Mouse (Mus musculus): ENCODE measurements at regions not wholly inside any gene's neighbourhood (a gene's known extent, or its start where the extent isn't known, plus 50 kb on each side); places are given as distances from the start of the nearest gene placed in this dataset.

DNA sequence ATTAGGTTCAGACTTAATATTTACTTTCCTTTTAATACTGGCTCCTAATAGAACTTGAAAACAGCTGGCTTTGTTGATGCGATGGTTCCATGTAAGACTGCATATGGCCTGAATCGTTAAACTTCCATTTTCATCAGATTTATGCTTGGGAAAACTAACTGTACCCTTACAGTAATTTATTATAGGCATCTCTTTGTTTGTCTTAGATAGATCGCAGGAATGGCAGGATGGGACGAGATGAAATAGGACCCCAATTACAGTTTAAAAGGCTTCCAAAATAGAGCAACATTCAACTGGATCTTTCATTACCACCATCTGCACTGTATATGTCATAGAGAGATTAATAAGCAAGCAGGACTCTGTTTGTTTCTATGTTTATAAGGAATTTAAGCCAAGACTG, 335.3 kb downstream of the Fat4 start:
- H3K4me3 ChIP-seq (ENCODE audit: control insufficient read depth, low read depth, low read length), result no peak overlapping the region
- no peak overlapping the region for H3K27ac ChIP-seq (ENCODE audit: control insufficient read depth, insufficient read depth, low read depth, low read length)
- H3K4me1 ChIP-seq (ENCODE audit: control insufficient read depth, insufficient read depth, low read length), result 0 out of 2 replicates have a peak, but pooled peaks cover 3% of the 10 kb centered on the region
- no peak for TF ChIP-seq POLR2A (IDR thresholded peaks at IDR 0.05; ENCODE audit: control insufficient read depth, low read depth, low read length)
- no peak for TF ChIP-seq CTCF (IDR thresholded peaks at IDR 0.05; ENCODE audit: control insufficient read depth, insufficient read depth, insufficient replicate concordance, low read depth, low read length)
- H3K36me3 ChIP-seq (ENCODE audit: control insufficient read depth, insufficient read depth, low read length), result no peaks in the 10 kb centered on the region
- H3K27me3 ChIP-seq (ENCODE audit: control insufficient read depth, insufficient read depth, low read length), result no peaks in the 10 kb centered on the region

- Histone ChIP-seq H3K27ac (ENCODE audit: control insufficient read depth, insufficient read depth, low read depth, low read length) (no peak overlapping the region), H3K27me3 (ENCODE audit: control insufficient read depth, insufficient read depth, low read length) (no peaks in the 10 kb centered on the region), H3K4me1 (ENCODE audit: control insufficient read depth, insufficient read depth, low read length) (no peaks in the 10 kb centered on the region), H3K36me3 (ENCODE audit: control insufficient read depth, insufficient read depth, low read length) (no peaks in the 10 kb centered on the region), H3K4me3 (ENCODE audit: control insufficient read depth, low read depth, low read length) (no peak overlapping the region)
- TF ChIP-seq CTCF (IDR thresholded peaks at IDR 0.05; ENCODE audit: control insufficient read depth, insufficient read depth, insufficient replicate concordance, low read depth, low read length) (no peak), POLR2A (IDR thresholded peaks at IDR 0.05; ENCODE audit: control insufficient read depth, low read depth, low read length) (no peak)
Observed at GRCm38 (mm10) chr3:39234921-39235320, 348.2 kb downstream of the Fat4 start.

DNA sequence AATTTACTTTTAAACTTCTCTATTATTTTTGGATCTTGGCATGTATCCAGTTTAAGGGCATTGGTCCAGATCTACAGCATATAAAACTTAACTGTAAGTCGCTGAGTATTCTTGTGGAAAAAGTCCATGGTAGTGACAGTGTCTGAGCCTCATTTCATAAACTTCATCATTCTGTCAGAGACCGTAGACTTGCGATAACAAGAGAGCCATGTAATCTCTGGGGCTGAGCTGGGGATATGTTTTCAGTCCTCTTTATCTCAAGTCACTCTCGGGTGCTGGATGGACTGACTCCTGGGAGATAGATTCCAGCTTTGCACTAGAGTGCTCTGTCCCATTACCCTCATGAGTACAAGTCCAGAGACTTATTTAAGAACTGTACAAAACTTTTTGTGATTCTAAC, 362.0 kb downstream of the Fat4 start:
- Histone ChIP-seq H3K27ac (ENCODE audit: control insufficient read depth, insufficient read depth, low read depth, low read length) (no peak overlapping the region), H3K4me3 (ENCODE audit: control insufficient read depth, low read depth, low read length) (no peak overlapping the region), H3K4me1 (ENCODE audit: control insufficient read depth, insufficient read depth, low read length) (no peaks in the 10 kb centered on the region), H3K36me3 (ENCODE audit: control insufficient read depth, insufficient read depth, low read length) (no peaks in the 10 kb centered on the region), H3K27me3 (ENCODE audit: control insufficient read depth, insufficient read depth, low read length) (no peaks in the 10 kb centered on the region)
- TF ChIP-seq CTCF (IDR thresholded peaks at IDR 0.05; ENCODE audit: control insufficient read depth, insufficient read depth, insufficient replicate concordance, low read depth, low read length) (no peak), POLR2A (IDR thresholded peaks at IDR 0.05; ENCODE audit: control insufficient read depth, low read depth, low read length) (no peak)

DNA sequence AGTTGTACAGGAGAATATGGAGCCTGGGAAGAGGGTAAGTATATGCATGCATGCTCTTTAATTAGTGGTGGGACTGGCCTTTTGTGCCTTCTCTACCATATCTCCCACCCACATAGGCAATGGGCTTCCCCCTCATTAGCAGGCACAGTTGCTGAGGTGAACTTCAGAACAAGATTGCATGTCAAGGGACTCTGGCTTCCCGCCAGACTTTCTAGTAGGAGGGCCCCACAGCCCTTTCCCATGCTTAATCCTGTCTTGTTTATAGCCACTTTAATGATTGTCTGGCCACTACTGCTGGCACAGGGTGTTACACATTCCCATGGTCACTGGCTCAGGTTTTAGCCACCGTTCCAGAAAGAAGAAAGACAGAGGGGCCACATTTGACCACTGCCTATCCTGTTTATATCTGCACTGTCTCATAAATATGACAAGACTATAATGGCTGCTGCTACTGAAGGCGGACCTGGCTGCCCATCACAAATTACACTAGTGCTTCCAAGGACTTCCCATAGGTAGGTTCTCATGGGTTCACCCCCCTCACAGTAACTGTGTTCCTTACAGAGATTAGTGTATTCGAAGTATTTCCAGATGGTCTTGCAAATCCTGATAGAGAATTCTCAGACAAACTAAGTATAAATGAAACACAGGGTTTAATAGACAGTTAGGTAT, 362.6 kb downstream of the Fat4 start:
- TF ChIP-seq POLR2A (IDR thresholded peaks at IDR 0.05; ENCODE audit: control insufficient read depth, low read depth, low read length), result no peak
- no peak for TF ChIP-seq CTCF (IDR thresholded peaks at IDR 0.05; ENCODE audit: control insufficient read depth, insufficient read depth, insufficient replicate concordance, low read depth, low read length)
- H3K27me3 ChIP-seq (ENCODE audit: control insufficient read depth, insufficient read depth, low read length), result no peaks in the 10 kb centered on the region
- no peak overlapping the region for H3K27ac ChIP-seq (ENCODE audit: control insufficient read depth, insufficient read depth, low read depth, low read length)
- H3K4me1 ChIP-seq (ENCODE audit: control insufficient read depth, insufficient read depth, low read length), result no peaks in the 10 kb centered on the region
- no peaks in the 10 kb centered on the region for H3K36me3 ChIP-seq (ENCODE audit: control insufficient read depth, insufficient read depth, low read length)
- no peak overlapping the region for H3K4me3 ChIP-seq (ENCODE audit: control insufficient read depth, low read depth, low read length)

- Histone ChIP-seq H3K4me3 (ENCODE audit: control insufficient read depth, low read depth, low read length) (no peak overlapping the region), H3K27ac (ENCODE audit: control insufficient read depth, insufficient read depth, low read depth, low read length) (no peak overlapping the region), H3K4me1 (ENCODE audit: control insufficient read depth, insufficient read depth, low read length) (no peaks in the 10 kb centered on the region), H3K36me3 (ENCODE audit: control insufficient read depth, insufficient read depth, low read length) (no peaks in the 10 kb centered on the region), H3K27me3 (ENCODE audit: control insufficient read depth, insufficient read depth, low read length) (no peaks in the 10 kb centered on the region)
- TF ChIP-seq CTCF (IDR thresholded peaks at IDR 0.05; ENCODE audit: control insufficient read depth, insufficient read depth, insufficient replicate concordance, low read depth, low read length), result no peak
- TF ChIP-seq POLR2A (IDR thresholded peaks at IDR 0.05; ENCODE audit: control insufficient read depth, low read depth, low read length), result no peak
Observed at GRCm38 (mm10) chr3:39253076-39253475, 366.3 kb downstream of the Fat4 start.

DNA sequence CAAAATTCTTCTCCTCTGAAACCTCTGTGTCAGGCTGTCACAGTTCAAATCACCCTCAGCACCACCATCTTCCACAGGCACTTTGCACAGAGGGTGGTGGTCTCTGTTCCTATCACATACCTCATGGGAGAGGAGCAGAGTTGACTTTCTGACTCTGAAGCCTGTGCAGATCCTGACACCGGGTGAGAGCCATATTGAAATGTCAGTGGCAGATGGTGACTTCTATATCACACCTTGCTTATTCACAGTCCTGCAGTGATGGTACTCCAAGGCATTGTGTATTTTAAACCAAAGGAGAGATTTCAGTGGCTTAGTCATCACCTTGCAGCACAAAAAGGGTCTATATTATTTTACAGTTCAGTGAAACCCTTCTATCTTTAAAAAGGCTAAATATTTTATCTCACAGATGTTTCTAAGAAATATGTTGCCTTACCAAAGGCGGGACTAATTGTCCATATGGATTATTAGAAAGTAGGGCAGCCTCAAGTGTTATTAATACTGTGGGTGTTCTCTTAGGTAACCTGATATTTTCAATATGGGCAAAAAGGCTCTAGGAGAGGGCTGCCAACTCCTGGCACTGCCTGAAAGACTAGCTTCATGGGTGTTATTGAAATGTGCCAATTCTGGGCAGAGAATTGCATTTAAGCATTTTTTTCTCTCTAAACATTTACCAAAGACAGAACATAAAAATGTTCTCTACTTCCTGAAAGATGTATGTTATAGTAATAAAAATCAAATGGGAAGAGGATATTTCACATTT, 378.1 kb downstream of the Fat4 start:
- no peak for TF ChIP-seq POLR2A (IDR thresholded peaks at IDR 0.05; ENCODE audit: control insufficient read depth, low read depth, low read length)
- no peak for TF ChIP-seq CTCF (IDR thresholded peaks at IDR 0.05; ENCODE audit: control insufficient read depth, insufficient read depth, insufficient replicate concordance, low read depth, low read length)
- no peaks in the 10 kb centered on the region for H3K27me3 ChIP-seq (ENCODE audit: control insufficient read depth, insufficient read depth, low read length)
- no peaks in the 10 kb centered on the region for H3K4me1 ChIP-seq (ENCODE audit: control insufficient read depth, insufficient read depth, low read length)
- H3K36me3 ChIP-seq (ENCODE audit: control insufficient read depth, insufficient read depth, low read length), result no peaks in the 10 kb centered on the region
- no peak overlapping the region for H3K27ac ChIP-seq (ENCODE audit: control insufficient read depth, insufficient read depth, low read depth, low read length)
- H3K4me3 ChIP-seq (ENCODE audit: control insufficient read depth, low read depth, low read length), result no peak overlapping the region

GRCm38 (mm10) chr3:39265606-39266005, 378.9 kb downstream of the Fat4 start:
- TF ChIP-seq POLR2A (IDR thresholded peaks at IDR 0.05; ENCODE audit: control insufficient read depth, low read depth, low read length), result no peak
- no peak for TF ChIP-seq CTCF (IDR thresholded peaks at IDR 0.05; ENCODE audit: control insufficient read depth, insufficient read depth, insufficient replicate concordance, low read depth, low read length)
- no peak overlapping the region for H3K27ac ChIP-seq (ENCODE audit: control insufficient read depth, insufficient read depth, low read depth, low read length)
- no peaks in the 10 kb centered on the region for H3K4me1 ChIP-seq (ENCODE audit: control insufficient read depth, insufficient read depth, low read length)
- no peaks in the 10 kb centered on the region for H3K27me3 ChIP-seq (ENCODE audit: control insufficient read depth, insufficient read depth, low read length)
- no peaks in the 10 kb centered on the region for H3K36me3 ChIP-seq (ENCODE audit: control insufficient read depth, insufficient read depth, low read length)
- H3K4me3 ChIP-seq (ENCODE audit: control insufficient read depth, low read depth, low read length), result no peak overlapping the region

Data from testis, adult 2 months (tissue).